Mouse (Mus musculus) inflammation-experienced regulatory T-cells, adult 6 months (primary cell): ENCODE measurements at regions not wholly inside any gene's neighbourhood (a gene's known extent, or its start where the extent isn't known, plus 50 kb on each side); places are given as distances from the start of the nearest gene placed in this dataset.

ENCODE experiments used
- ATAC-seq: one replicate; pipeline ENCODE4 v1.8.0; 2017

- ATAC-seq = no peak
Observed at GRCm38 (mm10) chr4:9031634-9032033, 792.8 kb upstream of the Car8 start.

- no peak for ATAC-seq
Observed at GRCm38 (mm10) chr4:9028946-9029345, 790.1 kb upstream of the Car8 start.

- ATAC-seq = peak; percentile 23
Observed at GRCm38 (mm10) chr4:9028475-9028874, 789.6 kb upstream of the Car8 start.

GRCm38 (mm10) chr4:9027798-9028404 lies 789.1 kb upstream of the Car8 start:
- ATAC-seq = peak; percentile 91

- ATAC-seq = no peak
Observed at GRCm38 (mm10) chr4:9027383-9027782, 788.5 kb upstream of the Car8 start.

- no peak for ATAC-seq
Observed at GRCm38 (mm10) chr4:9026841-9027240, 788.0 kb upstream of the Car8 start.

- ATAC-seq = no peak
Observed at GRCm38 (mm10) chr4:9025821-9026470, 787.1 kb upstream of the Car8 start.

GRCm38 (mm10) chr4:9024216-9024925 lies 785.5 kb upstream of the Car8 start:
- no peak for ATAC-seq

- no peak for ATAC-seq
Observed at GRCm38 (mm10) chr4:9019241-9020110, 780.6 kb upstream of the Car8 start.

- ATAC-seq = no peak
Observed at GRCm38 (mm10) chr4:9018236-9018635, 779.4 kb upstream of the Car8 start.

- no peak for ATAC-seq
Observed at GRCm38 (mm10) chr4:9016504-9017040, 777.7 kb upstream of the Car8 start.

- peak; percentile 28 for ATAC-seq
Observed at GRCm38 (mm10) chr4:9015528-9016503, 777.0 kb upstream of the Car8 start.

- ATAC-seq = no peak
Observed at GRCm38 (mm10) chr4:9014986-9015385, 776.1 kb upstream of the Car8 start.

- ATAC-seq = no peak
Observed at GRCm38 (mm10) chr4:9012787-9013186, 773.9 kb upstream of the Car8 start.

GRCm38 (mm10) chr4:9011952-9012351 lies 773.1 kb upstream of the Car8 start:
- ATAC-seq = no peak

- no peak for ATAC-seq
Observed at GRCm38 (mm10) chr4:9011129-9011518, 772.3 kb upstream of the Car8 start.

- no peak for ATAC-seq
Observed at GRCm38 (mm10) chr4:9010381-9011128, 771.7 kb upstream of the Car8 start.

GRCm38 (mm10) chr4:9009656-9010055 lies 770.8 kb upstream of the Car8 start:
- ATAC-seq = peak; percentile 81

- no peak for ATAC-seq
Observed at GRCm38 (mm10) chr4:9005938-9006626, 767.2 kb upstream of the Car8 start.

GRCm38 (mm10) chr4:9003891-9004290 lies 765.0 kb upstream of the Car8 start:
- ATAC-seq = no peak
